Mouse (Mus musculus): Measurements from ENCODE around the gene Rnf25.

Gene Rnf25

GRCm38 (mm10) chr1:74601267-74601962 lies at the start of gene Rnf25, which contains the start of gene Stk36:
TSS of gene Rnf25 (minus strand) at chr1:74601397.
TSS of gene Stk36 (plus strand) at chr1:74601445.
- DNase-seq = peak; percentile 91

GRCm38 (mm10) chr1:74643926-74644325 lies 42.7 kb upstream of the Rnf25 start:
- no peak for DNase-seq

- no peak for DNase-seq
Measured at GRCm38 (mm10) chr1:74643524-74643923, 42.3 kb upstream of the Rnf25 start.

GRCm38 (mm10) chr1:74632734-74633133 lies 31.5 kb upstream of the Rnf25 start:
- DNase-seq = no peak

- DNase-seq = no peak
Measured at GRCm38 (mm10) chr1:74628001-74628400, 26.8 kb upstream of the Rnf25 start.

- DNase-seq = no peak
Measured at GRCm38 (mm10) chr1:74626076-74626475, 24.9 kb upstream of the Rnf25 start.

GRCm38 (mm10) chr1:74624183-74624582 lies 23.0 kb upstream of the Rnf25 start:
- no peak for DNase-seq

GRCm38 (mm10) chr1:74600501-74601266 lies 513 bp downstream of the Rnf25 start:
- DNase-seq = no peak

GRCm38 (mm10) chr1:74594434-74594833 lies 6.8 kb downstream of the Rnf25 start:
- DNase-seq = no peak

GRCm38 (mm10) chr1:74587773-74588445 lies 13.3 kb downstream of the Rnf25 start, which contains the start of the genes Zfp142 and Bcs1l:
TSS of gene Zfp142 (minus strand) at chr1:74588246.
TSS of gene Bcs1l (plus strand) at chr1:74588289.
- DNase-seq = peak; percentile 99

- peak; percentile 88 for DNase-seq
Measured at GRCm38 (mm10) chr1:74587233-74587772, 13.9 kb downstream of the Rnf25 start.

GRCm38 (mm10) chr1:74584616-74585398 lies 16.4 kb downstream of the Rnf25 start:
- no peak for DNase-seq

- DNase-seq = no peak
Measured at GRCm38 (mm10) chr1:74582621-74583020, 18.6 kb downstream of the Rnf25 start.

- no peak for DNase-seq
Measured at GRCm38 (mm10) chr1:74569739-74570719, 31.2 kb downstream of the Rnf25 start.

GRCm38 (mm10) chr1:74565834-74566233 lies 35.4 kb downstream of the Rnf25 start:
- DNase-seq = no peak

- no peak for DNase-seq
Measured at GRCm38 (mm10) chr1:74559061-74559460, 42.1 kb downstream of the Rnf25 start.

GRCm38 (mm10) chr1:74544184-74544583 lies 57.0 kb downstream of the Rnf25 start, which contains the start of gene Usp37:
TSS of gene Usp37 (minus strand) at chr1:74544284.
- DNase-seq = no peak
